Mouse (Mus musculus): ENCODE measurements around the gene Tet2.
"Not testable (repeated sequence)": the region's sequence is repeated elsewhere in the genome, so short reads cannot be mapped to it uniquely, and the experiment has no call there.

Gene Tet2

GRCm38 (mm10) chr3:133544551-133545303 is at the start of gene Tet2:
Gene Tet2, minus strand, starts transcription at chr3:133545139.
- DNase-seq (ENCODE audit: low spot score) = no peak

GRCm38 (mm10) chr3:133592995-133593394 is 48.1 kb upstream of the Tet2 start:
- DNase-seq (ENCODE audit: low spot score) = not testable (repeated sequence)

GRCm38 (mm10) chr3:133590506-133591152 is 45.7 kb upstream of the Tet2 start:
- no peak for DNase-seq (ENCODE audit: low spot score)

- DNase-seq (ENCODE audit: low spot score) = no peak
Observed at GRCm38 (mm10) chr3:133585010-133585409, 40.1 kb upstream of the Tet2 start.

GRCm38 (mm10) chr3:133583411-133584025 is 38.6 kb upstream of the Tet2 start:
- DNase-seq (ENCODE audit: low spot score) = no peak

- DNase-seq (ENCODE audit: low spot score) = no peak
Observed at GRCm38 (mm10) chr3:133582969-133583368, 38.0 kb upstream of the Tet2 start.

GRCm38 (mm10) chr3:133582096-133582495 is 37.2 kb upstream of the Tet2 start:
- DNase-seq (ENCODE audit: low spot score) = no peak

GRCm38 (mm10) chr3:133581541-133581940 is 36.6 kb upstream of the Tet2 start:
- DNase-seq (ENCODE audit: low spot score) = no peak

- no peak for DNase-seq (ENCODE audit: low spot score)
Observed at GRCm38 (mm10) chr3:133579671-133580070, 34.7 kb upstream of the Tet2 start.

GRCm38 (mm10) chr3:133579140-133579539 is 34.2 kb upstream of the Tet2 start:
- no peak for DNase-seq (ENCODE audit: low spot score)

- DNase-seq (ENCODE audit: low spot score) = no peak
Observed at GRCm38 (mm10) chr3:133574969-133575368, 30.0 kb upstream of the Tet2 start.

- no peak for DNase-seq (ENCODE audit: low spot score)
Observed at GRCm38 (mm10) chr3:133571961-133572360, 27.0 kb upstream of the Tet2 start.

- DNase-seq (ENCODE audit: low spot score) = no peak
Observed at GRCm38 (mm10) chr3:133563503-133564205, 18.7 kb upstream of the Tet2 start.

- no peak for DNase-seq (ENCODE audit: low spot score)
Observed at GRCm38 (mm10) chr3:133559413-133560114, 14.6 kb upstream of the Tet2 start.

- DNase-seq (ENCODE audit: low spot score) = no peak
Observed at GRCm38 (mm10) chr3:133557602-133558001, 12.7 kb upstream of the Tet2 start.

GRCm38 (mm10) chr3:133557154-133557553 is 12.2 kb upstream of the Tet2 start:
- DNase-seq (ENCODE audit: low spot score) = no peak

GRCm38 (mm10) chr3:133555378-133555777 is 10.4 kb upstream of the Tet2 start:
- DNase-seq (ENCODE audit: low spot score) = no peak

- DNase-seq (ENCODE audit: low spot score) = no peak
Observed at GRCm38 (mm10) chr3:133554552-133555067, 9.7 kb upstream of the Tet2 start.

GRCm38 (mm10) chr3:133554092-133554491 is 9.2 kb upstream of the Tet2 start:
- no peak for DNase-seq (ENCODE audit: low spot score)

GRCm38 (mm10) chr3:133551941-133552340 is 7.0 kb upstream of the Tet2 start:
- DNase-seq (ENCODE audit: low spot score) = no peak

- DNase-seq (ENCODE audit: low spot score) = no peak
Observed at GRCm38 (mm10) chr3:133549385-133550170, 4.6 kb upstream of the Tet2 start.

Measured in urinary bladder, postnatal 10 days (tissue).